Mouse (Mus musculus) neutrophil, adult 59 days (primary cell): ENCODE results near the gene Tm4sf4. TPM values are rescaled to one million over a fixed set of nuclear protein-coding genes. Genes with fewer than 3 reads are reported as not detected.

ENCODE experiments used
- total RNA-seq, 2 experiments: library from RNA; stranded (reverse); gene quantifications; 1 replicate in 1 of 2; 2 replicates in 1 of 2; pipeline ENCODE4 v1.2.4; 2023

Tm4sf4 gene
- not detected for total RNA-seq

GRCm38 (mm10) chr3:57425089-57425730, at the start of gene Tm4sf4:
TSS of gene Tm4sf4 (plus strand) at chr3:57425314.

Other genes starting within 250 kb of the Tm4sf4 start
- not detected for gene Tm4sf1, start 123.3 kb upstream of the Tm4sf4 start, total RNA-seq
- under 1 TPM in 1 of 2 experiments, not detected in 1; 0.07 TPM for gene Wwtr1, start 150.6 kb downstream of the Tm4sf4 start, total RNA-seq
- 10 to 100 TPM; 18.8 to 21.7 TPM for gene Commd2, start 226.4 kb downstream of the Tm4sf4 start, total RNA-seq